In genomic region chr6:72186809-72187208, GRCm38 (mm10) we compare ENCODE assay signal across 21 mouse cellular contexts. TPM values are rescaled to one million over a fixed set of nuclear protein-coding genes. Genes with fewer than 3 reads are reported as not detected.
DNase-seq lines count a peak whose midpoint lies in the region; ATAC-seq and TF ChIP-seq lines count a peak whose summit lies in the region.
"Had no signal": no experiment of that assay in that cellular context is flagged by ENCODE, and none has a peak within 500 bp of the region (broad histone marks: within the 10 kb centered on the region; RNA-seq: fewer than 3 reads in every experiment).

No protein-coding gene starts in this region.

- H3K4me1 ChIP-seq in heart, adult 2 months (ENCODE audit: control insufficient read depth, insufficient read depth, low read length), result peaks cover 9% of the 10 kb centered on the region
- peaks cover 27% of the 10 kb centered on the region for H3K4me1 ChIP-seq in heart, embryonic 12.5 days (replicated peaks)
- peaks cover 9% of the 10 kb centered on the region for H3K4me1 ChIP-seq in hindbrain, postnatal 0 days (ENCODE audit: insufficient read depth, low read length)
- peaks cover 12% of the 10 kb centered on the region for H3K4me1 ChIP-seq in hindbrain, embryonic 13.5 days (replicated peaks)
- H3K4me1 ChIP-seq in embryonic facial prominence, embryonic 10.5 days, result peaks cover 42% of the 10 kb centered on the region

- no peak for TF ChIP-seq POLR2A in heart, adult 2 months (IDR thresholded peaks at IDR 0.05; ENCODE audit: insufficient read depth, low read depth, low read length)

- TF ChIP-seq CTCF in heart, adult 2 months (IDR thresholded peaks at IDR 0.05), result 0 out of 2 replicates have a peak, but pooled peaks have one; percentile 4
- TF ChIP-seq CTCF in hindbrain, postnatal 0 days (IDR thresholded peaks at IDR 0.05; ENCODE audit: low read depth), result peak; percentile 2; the same call in 1 of the 2 replicates

- WGBS in heart, adult 2 months, result 85% methylated on average over 6 of the region's 6 CpGs
- 78% methylated on average over 6 of the region's 6 CpGs for WGBS in heart, embryonic 12.5 days
- 70% methylated on average over 6 of the region's 6 CpGs for WGBS in hindbrain, postnatal 0 days
- WGBS in hindbrain, embryonic 13.5 days, result 85% methylated on average over 6 of the region's 6 CpGs
- WGBS in embryonic facial prominence, embryonic 10.5 days, result 84% methylated on average over 6 of the region's 6 CpGs

- ATAC-seq in heart, embryonic 12.5 days (ENCODE audit: insufficient number of reproducible peaks, low FRiP score), result no peak
- no peak for ATAC-seq in hindbrain, postnatal 0 days
- no peak for ATAC-seq in hindbrain, embryonic 13.5 days (ENCODE audit: low FRiP score)
- ATAC-seq: inflammation-experienced regulatory T-cells, adult 6 months had no signal

- no peak overlapping the region; the same call in 1 of the 2 replicates for H3K27ac ChIP-seq in heart, adult 2 months
- H3K27ac ChIP-seq in heart, embryonic 12.5 days (ENCODE audit: poor library complexity, severe bottlenecking), result no peak overlapping the region
- H3K27ac ChIP-seq in hindbrain, postnatal 0 days, result no peak overlapping the region
- H3K27ac ChIP-seq in hindbrain, embryonic 13.5 days, result no peak overlapping the region
- H3K27ac ChIP-seq in embryonic facial prominence, embryonic 10.5 days (replicated peaks), result peak overlapping the region; percentile 20; the same call in 1 of the 2 replicates
- H3K27ac ChIP-seq: embryonic facial prominence, embryonic 13.5 days; forebrain, embryonic 12.5 days; forebrain, embryonic 15.5 days had no signal

- H3K4me2 ChIP-seq in heart, embryonic 12.5 days, result no peak overlapping the region
- H3K4me2 ChIP-seq in hindbrain, postnatal 0 days (ENCODE audit: low read depth, low read length), result no peak overlapping the region
- H3K4me2 ChIP-seq in hindbrain, embryonic 13.5 days, result no peak overlapping the region
- H3K4me2 ChIP-seq: embryonic facial prominence, embryonic 13.5 days; forebrain, embryonic 12.5 days; forebrain, embryonic 15.5 days had no signal

- DNase-seq in heart, adult 2 months, result no peak
- DNase-seq in hindbrain, postnatal 0 days (ENCODE audit: low spot score), result no peak
- DNase-seq in embryonic facial prominence, embryonic 10.5 days (ENCODE audit: low spot score), result no peak
- no peak for DNase-seq in right cerebral cortex, postnatal 14 days
- DNase-seq: adrenal gland, adult 2 months; adrenal gland, postnatal 14 days; B cell, adult 2 months; cerebellum, adult 11 months; cerebellum, adult 2 months; cerebellum, adult 9-11 months; cerebellum, postnatal 25 days; gastrocnemius, postnatal 25 days; kidney, adult 18-20 months had no signal

- H3K79me2 ChIP-seq in heart, adult 2 months (replicated peaks; ENCODE audit: control insufficient read depth, insufficient read depth, low read length), result no peaks in the 10 kb centered on the region

- no peak overlapping the region for H3K4me3 ChIP-seq in heart, adult 2 months
- H3K4me3 ChIP-seq in heart, embryonic 12.5 days, result no peak overlapping the region
- no peak overlapping the region for H3K4me3 ChIP-seq in hindbrain, postnatal 0 days (ENCODE audit: low read length)
- H3K4me3 ChIP-seq in hindbrain, embryonic 13.5 days, result no peak overlapping the region
- no peak overlapping the region for H3K4me3 ChIP-seq in embryonic facial prominence, embryonic 10.5 days
- H3K4me3 ChIP-seq: embryonic facial prominence, embryonic 13.5 days; erythroblast, embryonic 14.5 days; forebrain, embryonic 12.5 days; forebrain, embryonic 15.5 days had no signal

- TF ChIP-seq EP300 in heart, adult 2 months (IDR thresholded peaks at IDR 0.05; ENCODE audit: insufficient read depth, low read depth, low read length), result no peak

- H3K27me3 ChIP-seq in heart, adult 2 months (ENCODE audit: control insufficient read depth, insufficient read depth, low read length), result no peaks in the 10 kb centered on the region
- H3K27me3 ChIP-seq in heart, embryonic 12.5 days (replicated peaks), result peaks cover 7% of the 10 kb centered on the region; the same call in 1 of the 2 replicates
- 0 out of 2 replicates have a peak, but pooled peaks cover 4% of the 10 kb centered on the region for H3K27me3 ChIP-seq in hindbrain, postnatal 0 days (ENCODE audit: insufficient read depth, low read length)
- peaks cover 65% of the 10 kb centered on the region for H3K27me3 ChIP-seq in hindbrain, embryonic 13.5 days
- peaks cover 61% of the 10 kb centered on the region for H3K27me3 ChIP-seq in embryonic facial prominence, embryonic 10.5 days (replicated peaks; ENCODE audit: low read depth, poor library complexity, severe bottlenecking)

- H3K9me3 ChIP-seq in heart, embryonic 12.5 days (replicated peaks), result no peaks in the 10 kb centered on the region
- H3K9me3 ChIP-seq in hindbrain, postnatal 0 days (ENCODE audit: low read length), result no peaks in the 10 kb centered on the region
- H3K9me3 ChIP-seq in hindbrain, embryonic 13.5 days, result no peaks in the 10 kb centered on the region
- H3K9me3 ChIP-seq in embryonic facial prominence, embryonic 10.5 days, result no peaks in the 10 kb centered on the region
- H3K9me3 ChIP-seq: embryonic facial prominence, embryonic 13.5 days; forebrain, embryonic 12.5 days; forebrain, embryonic 15.5 days; G1E had no signal

- intact Hi-C loops in heart, adult 2 months (cut with DNase I), result loop anchor here (1.0 to 2.0 kb wide), 3 partner anchors 30 to 74 kb away; no protein-coding TSS in a partner anchor

- H3K9ac ChIP-seq in heart, adult 2 months (ENCODE audit: low read depth, low read length), result no peak overlapping the region
- H3K9ac ChIP-seq in heart, embryonic 12.5 days, result no peak overlapping the region
- H3K9ac ChIP-seq in hindbrain, postnatal 0 days (replicated peaks; ENCODE audit: low read length), result no peak overlapping the region
- no peak overlapping the region for H3K9ac ChIP-seq in hindbrain, embryonic 13.5 days
- H3K9ac ChIP-seq: embryonic facial prominence, embryonic 13.5 days; forebrain, embryonic 12.5 days; forebrain, embryonic 15.5 days had no signal

- no peaks in the 10 kb centered on the region for H3K36me3 ChIP-seq in heart, adult 2 months (ENCODE audit: control insufficient read depth, insufficient read depth, low read length)
- H3K36me3 ChIP-seq in heart, embryonic 12.5 days, result no peaks in the 10 kb centered on the region
- H3K36me3 ChIP-seq in hindbrain, postnatal 0 days (ENCODE audit: insufficient read depth, low read length), result no peaks in the 10 kb centered on the region
- H3K36me3 ChIP-seq in hindbrain, embryonic 13.5 days, result no peaks in the 10 kb centered on the region
- no peaks in the 10 kb centered on the region for H3K36me3 ChIP-seq in embryonic facial prominence, embryonic 10.5 days (replicated peaks)
- H3K36me3 ChIP-seq: embryonic facial prominence, embryonic 13.5 days; forebrain, embryonic 12.5 days; forebrain, embryonic 15.5 days; G1E had no signal

RNA-seq across cellular contexts. Expression of gene Atoh8, which starts 48.6 kb away (rescaled TPM):
- total RNA-seq in heart, adult 2 months (2021), result 10 to 100 TPM; 11.0 to 13.5 TPM
- polyA plus RNA-seq in heart, adult 2 months (2012; rRNA removed), result 9.3 and 12.7 TPM in 2 replicates
- 14.1 and 14.9 TPM in 2 replicates for polyA plus RNA-seq in heart, embryonic 12.5 days (2016; fragmentation: Nextera tagmentation; extraction: Ambion mirVana)
- total RNA-seq in hindbrain, postnatal 0 days (2014; rRNA removed), result 6.5 and 8.1 TPM in 2 replicates
- polyA plus RNA-seq in hindbrain, postnatal 0 days (2015; fragmentation: Nextera tagmentation; extraction: Ambion mirVana), result 3.8 and 5.2 TPM in 2 replicates
- 3.2 and 4.2 TPM in 2 replicates for polyA plus RNA-seq in hindbrain, embryonic 13.5 days (2015; fragmentation: Nextera tagmentation; extraction: Ambion mirVana)
- polyA plus RNA-seq in embryonic facial prominence, embryonic 10.5 days (2016; fragmentation: Nextera tagmentation; extraction: Ambion mirVana), result 17.7 and 21.4 TPM in 2 replicates
- total RNA-seq: G1E had no signal
- polyA plus RNA-seq: erythroblast, embryonic 14.5 days; inflammation-experienced regulatory T-cells, adult 6 months had no signal
